Mouse (Mus musculus) thymus, adult 2 months (tissue): Measurements from ENCODE around the gene Fn3krp.

ENCODE experiments used
- CTCF ChIP-seq: fragments of 200-500 bp; IDR thresholded peaks from 2 replicates; pipeline ENCODE4 v1.5.1; 2012; ENCODE audit warnings: mild to moderate bottlenecking, control low read depth, low read length, moderate library complexity, borderline replicate concordance; ENCODE audit not compliant: control insufficient read depth, poor library complexity, insufficient read depth; ENCODE audit errors: extremely low read depth
- POLR2A ChIP-seq: fragments of 200-500 bp; IDR thresholded peaks from 2 replicates; pipeline ENCODE4 v1.6.1; 2012; ENCODE audit warnings: mild to moderate bottlenecking, low read length, control low read depth, moderate library complexity; ENCODE audit not compliant: control insufficient read depth, poor library complexity, insufficient read depth; ENCODE audit errors: extremely low read depth

GRCm38 (mm10) chr11:121392405-121392804, 28.8 kb upstream of the Fn3krp start:
- TF ChIP-seq POLR2A (no peak), CTCF (no peak)
